Mouse (Mus musculus): Measurements from ENCODE around the gene Ikzf2. TPM values are rescaled to one million over a fixed set of nuclear protein-coding genes. Genes with fewer than 3 reads are reported as not detected.

Gene Ikzf2
- total RNA-seq, 2 experiments from 2014 or later: 3.7 to 4.8 TPM

DNA sequence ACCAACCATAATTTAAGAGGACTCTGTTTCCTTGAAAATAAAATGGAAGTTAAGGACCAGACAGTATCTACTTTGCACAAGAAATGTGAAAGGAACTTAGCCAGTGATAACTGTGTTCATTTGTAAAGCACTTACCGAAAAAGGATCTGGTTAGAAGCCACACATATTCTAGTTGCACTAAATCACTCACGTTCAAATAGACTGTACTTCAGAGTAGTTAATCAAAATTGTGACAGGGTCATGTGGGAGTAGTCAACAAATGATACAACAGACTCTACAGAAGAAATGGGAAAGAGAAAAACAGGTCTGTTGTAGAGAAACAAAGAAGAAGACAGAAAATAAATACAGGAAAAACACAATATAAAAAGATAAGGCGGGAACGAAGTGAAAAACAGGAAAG lies 158.3 kb downstream of the Ikzf2 start:
- no peak for TF ChIP-seq CTCF (IDR thresholded peaks at IDR 0.05)
- DNase-seq (ENCODE audit: extremely low spot score in 1 of 2, low spot score in 2 of 2): no peak
- Histone ChIP-seq H3K4me3 (no peak overlapping the region), H3K27ac (no peak overlapping the region)
- intact Hi-C loops (cut with DNase I): no loop called here

DNA sequence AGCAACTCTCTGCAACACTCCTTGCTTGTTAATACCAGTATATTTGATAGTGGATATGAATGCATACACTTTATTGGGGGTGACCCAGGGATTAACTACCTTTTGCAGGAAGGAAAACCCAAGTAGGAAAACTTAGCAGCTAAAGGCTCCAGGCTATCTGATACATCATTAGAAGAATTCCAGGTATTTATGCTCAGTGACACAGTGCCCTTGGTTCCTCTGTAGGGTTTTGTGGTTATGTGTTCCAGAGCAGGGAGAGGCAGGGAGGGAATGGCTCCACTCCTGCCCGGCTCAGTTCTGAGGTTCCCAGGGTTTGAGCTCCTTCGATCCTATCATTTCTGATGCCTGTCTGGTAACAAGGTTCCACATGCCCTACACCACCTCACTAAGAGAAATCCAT lies 165.4 kb downstream of the Ikzf2 start:
- no peak overlapping the region for H3K27ac ChIP-seq
- no peak for DNase-seq (ENCODE audit: extremely low spot score in 1 of 2, low spot score in 2 of 2)
- TF ChIP-seq CTCF (IDR thresholded peaks at IDR 0.05): no peak
- no peak overlapping the region for H3K4me3 ChIP-seq
- intact Hi-C loops (cut with DNase I): no loop called here

DNA sequence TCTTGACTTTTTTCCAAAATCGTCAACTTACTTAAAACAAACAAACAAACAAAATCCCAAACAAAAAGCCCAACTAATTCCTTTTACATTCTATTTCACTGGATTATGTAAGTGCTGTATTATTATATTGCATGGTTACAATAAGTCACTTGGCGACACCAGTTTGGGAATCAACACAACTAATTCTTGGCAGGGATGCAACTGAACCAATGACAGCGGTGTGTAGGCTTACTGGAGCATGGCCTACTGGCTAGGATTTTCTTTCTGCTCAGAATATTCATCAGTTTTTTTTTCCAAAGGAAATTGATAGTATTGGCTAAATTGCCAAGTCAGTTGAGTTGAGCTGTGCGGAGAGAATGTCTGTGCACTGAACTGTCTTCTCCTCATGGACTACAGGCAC lies 167.7 kb downstream of the Ikzf2 start:
- no peak for TF ChIP-seq CTCF (IDR thresholded peaks at IDR 0.05)
- Histone ChIP-seq H3K4me3 (no peak overlapping the region), H3K27ac (no peak overlapping the region)
- intact Hi-C loops (cut with DNase I): no loop called here
- DNase-seq (ENCODE audit: extremely low spot score in 1 of 2, low spot score in 2 of 2): no peak

DNA sequence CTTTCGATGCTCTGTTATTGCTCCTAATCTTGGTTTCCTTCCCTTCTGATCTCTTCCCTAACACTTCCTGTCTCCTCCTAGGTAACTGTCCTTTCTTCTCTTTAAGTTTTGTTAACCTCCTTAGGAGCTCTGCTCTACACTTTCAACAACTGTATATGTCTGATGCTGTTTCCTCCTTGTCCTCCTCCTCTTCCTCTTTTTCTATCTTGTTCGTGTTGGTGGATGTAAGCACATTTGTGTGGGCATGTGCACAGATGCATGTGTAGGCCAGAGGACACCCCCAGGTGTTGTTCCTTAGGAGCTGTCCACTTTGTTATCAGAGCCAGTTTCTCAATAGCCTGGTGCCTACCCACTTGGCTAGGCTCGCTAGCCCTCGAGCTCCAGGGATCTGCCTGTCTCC lies 169.0 kb downstream of the Ikzf2 start:
- Histone ChIP-seq H3K4me3 (no peak overlapping the region), H3K27ac (no peak overlapping the region)
- no peak for TF ChIP-seq CTCF (IDR thresholded peaks at IDR 0.05)
- DNase-seq (ENCODE audit: extremely low spot score in 1 of 2, low spot score in 2 of 2): no peak
- intact Hi-C loops (cut with DNase I): no loop called here

DNA sequence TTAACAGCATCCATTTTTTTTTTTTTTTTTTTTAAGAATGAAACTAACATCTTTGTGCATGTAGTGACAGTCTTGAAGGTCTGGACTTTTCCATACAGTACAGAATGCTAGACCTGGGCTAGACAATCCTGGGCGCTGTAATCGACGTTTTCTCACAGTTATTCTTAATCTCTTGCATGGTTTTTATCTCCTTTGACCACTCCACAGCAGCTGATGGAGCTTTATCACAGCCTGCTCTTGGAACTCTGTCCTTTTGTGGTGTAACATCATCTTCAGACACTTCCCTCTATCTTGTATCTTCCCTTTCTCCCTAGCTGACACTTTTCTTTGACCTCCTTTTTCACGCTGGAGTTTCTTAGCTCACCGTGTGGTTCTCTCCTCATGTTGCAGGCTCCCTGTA lies 170.9 kb downstream of the Ikzf2 start:
- Histone ChIP-seq H3K4me3 (no peak overlapping the region), H3K27ac (no peak overlapping the region)
- no peak for DNase-seq (ENCODE audit: extremely low spot score in 1 of 2, low spot score in 2 of 2)
- intact Hi-C loops (cut with DNase I): no loop called here
- no peak for TF ChIP-seq CTCF (IDR thresholded peaks at IDR 0.05)

DNA sequence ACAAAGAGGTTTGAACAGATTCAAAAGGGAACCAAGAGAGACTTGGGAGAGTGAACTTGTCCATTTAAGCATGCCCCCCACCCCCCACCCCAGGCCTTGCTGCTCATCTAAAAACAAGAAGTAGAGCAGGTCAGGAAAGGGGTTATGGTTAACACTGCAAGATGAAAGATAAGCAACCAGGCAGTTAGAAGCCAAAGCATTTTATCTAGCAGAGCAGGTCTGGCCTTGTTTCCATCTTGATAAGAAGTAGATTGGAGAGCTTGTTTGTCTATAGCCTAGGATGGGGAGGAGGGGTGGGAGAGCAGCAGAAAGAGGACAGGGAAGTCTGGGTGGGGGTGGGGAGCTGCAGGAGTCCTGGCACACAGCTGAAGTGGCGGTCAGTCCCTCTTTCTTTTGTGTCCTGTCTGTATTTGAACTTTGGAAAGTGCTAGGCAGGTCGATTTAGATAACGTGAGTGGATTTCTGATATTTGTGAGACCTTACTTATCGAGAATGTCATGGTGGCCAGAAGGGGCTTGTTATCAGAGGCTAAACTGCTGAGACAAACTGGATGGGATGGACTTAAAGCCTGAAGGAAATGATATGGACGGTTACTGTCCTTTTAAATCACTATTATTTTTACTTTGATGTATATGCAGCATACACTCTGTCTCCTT lies 173.3 kb downstream of the Ikzf2 start:
- H3K4me3 ChIP-seq: no peak overlapping the region
- intact Hi-C loops (cut with DNase I): no loop called here
- H3K27ac ChIP-seq: no peak overlapping the region
- TF ChIP-seq CTCF (IDR thresholded peaks at IDR 0.05): no peak
- DNase-seq (ENCODE audit: extremely low spot score in 1 of 2, low spot score in 2 of 2): no peak

DNA sequence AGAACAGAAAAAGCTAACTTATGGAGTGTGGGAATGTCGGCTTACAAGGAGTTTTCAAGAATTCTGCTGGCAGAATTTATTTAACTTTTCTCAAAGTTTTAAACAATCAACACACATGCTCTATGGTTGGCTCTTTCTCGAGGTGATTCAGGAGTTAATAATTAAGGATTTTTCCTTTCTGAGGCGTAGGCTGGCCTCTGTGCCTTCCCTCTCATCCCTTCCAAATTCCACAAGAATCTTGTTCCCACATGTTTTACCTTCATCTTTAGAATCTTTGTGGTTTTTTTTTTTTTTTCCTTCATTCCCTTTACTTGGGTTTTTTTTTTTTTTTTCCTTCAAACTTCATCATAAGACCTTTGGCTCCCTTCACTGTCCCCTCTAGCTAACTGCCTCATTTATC lies 178.8 kb downstream of the Ikzf2 start:
- H3K27ac ChIP-seq: no peak overlapping the region
- TF ChIP-seq CTCF (IDR thresholded peaks at IDR 0.05): no peak
- no peak overlapping the region for H3K4me3 ChIP-seq
- intact Hi-C loops (cut with DNase I): no loop called here
- DNase-seq (ENCODE audit: extremely low spot score in 1 of 2, low spot score in 2 of 2): no peak

DNA sequence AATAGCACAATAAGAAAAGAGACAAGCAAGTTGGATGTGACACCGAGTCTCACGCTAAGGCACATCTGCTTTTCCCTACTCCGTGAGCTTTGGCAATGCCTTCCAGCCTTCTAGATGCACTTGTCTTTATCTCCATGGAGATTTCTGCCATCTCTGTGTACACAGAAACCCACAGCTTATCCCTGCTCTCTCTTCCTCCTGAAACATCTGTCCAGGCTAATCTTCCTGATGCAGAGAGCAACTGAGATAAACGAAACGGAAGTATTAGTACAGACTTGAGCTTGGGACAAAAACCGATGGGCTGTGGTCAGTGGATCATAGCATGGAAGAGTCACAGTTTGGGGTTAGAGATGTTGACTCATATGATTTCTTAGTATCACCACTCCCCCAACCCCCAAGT lies 179.5 kb downstream of the Ikzf2 start:
- intact Hi-C loops (cut with DNase I): no loop called here
- no peak overlapping the region for H3K27ac ChIP-seq
- H3K4me3 ChIP-seq: no peak overlapping the region
- TF ChIP-seq CTCF (IDR thresholded peaks at IDR 0.05): no peak
- DNase-seq (ENCODE audit: extremely low spot score in 1 of 2, low spot score in 2 of 2): no peak

DNA sequence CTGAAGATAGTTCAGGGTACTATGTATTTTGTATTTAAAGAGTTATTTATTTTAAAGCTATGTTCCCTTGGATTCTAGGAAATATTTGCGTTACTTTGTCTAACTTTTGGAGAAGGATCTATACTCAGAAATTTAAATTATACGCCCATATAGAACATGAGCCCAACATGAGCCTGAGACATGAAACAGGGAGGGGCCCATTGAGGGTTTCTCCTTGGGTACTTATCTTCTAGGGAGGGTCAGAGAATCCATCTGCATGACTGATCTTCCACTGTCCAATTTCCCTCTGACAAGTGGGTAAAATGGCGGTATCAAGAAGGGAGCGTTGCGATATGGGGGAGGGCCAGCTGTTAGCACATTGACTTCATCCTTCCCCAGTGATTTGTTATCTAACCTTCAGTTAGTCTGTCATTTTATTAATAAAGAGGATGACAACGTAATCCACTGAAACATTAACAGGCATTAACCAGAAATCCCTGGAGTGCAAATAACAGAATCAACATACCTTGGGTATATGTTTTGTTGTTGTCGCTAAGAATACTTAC lies 180.4 kb downstream of the Ikzf2 start:
- no peak for TF ChIP-seq CTCF (IDR thresholded peaks at IDR 0.05)
- H3K4me3 ChIP-seq: no peak overlapping the region
- no peak overlapping the region for H3K27ac ChIP-seq
- DNase-seq (ENCODE audit: extremely low spot score in 1 of 2, low spot score in 2 of 2): no peak
- intact Hi-C loops (cut with DNase I): no loop called here

DNA sequence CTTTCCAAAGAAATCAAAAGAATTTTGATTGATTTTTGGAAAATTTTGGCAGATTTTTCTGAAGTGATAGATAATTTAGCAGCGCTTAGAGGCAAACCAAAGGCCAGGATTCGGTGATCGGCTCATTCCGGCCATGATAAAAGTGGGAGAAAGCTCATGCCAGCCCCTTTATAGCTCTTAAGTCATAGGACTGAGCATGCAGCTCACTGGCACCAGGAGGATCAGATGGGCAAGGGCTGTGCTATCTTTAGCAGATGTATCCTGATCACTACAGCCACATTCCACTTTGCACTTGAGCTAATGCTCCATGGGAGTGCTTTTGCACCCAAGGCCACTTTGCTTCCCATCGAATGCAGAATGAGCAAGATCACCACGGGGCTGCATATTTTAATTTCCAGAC lies 181.0 kb downstream of the Ikzf2 start:
- Histone ChIP-seq H3K27ac (no peak overlapping the region), H3K4me3 (no peak overlapping the region)
- no peak for DNase-seq (ENCODE audit: extremely low spot score in 1 of 2, low spot score in 2 of 2)
- TF ChIP-seq CTCF (IDR thresholded peaks at IDR 0.05): no peak
- intact Hi-C loops (cut with DNase I): no loop called here

DNA sequence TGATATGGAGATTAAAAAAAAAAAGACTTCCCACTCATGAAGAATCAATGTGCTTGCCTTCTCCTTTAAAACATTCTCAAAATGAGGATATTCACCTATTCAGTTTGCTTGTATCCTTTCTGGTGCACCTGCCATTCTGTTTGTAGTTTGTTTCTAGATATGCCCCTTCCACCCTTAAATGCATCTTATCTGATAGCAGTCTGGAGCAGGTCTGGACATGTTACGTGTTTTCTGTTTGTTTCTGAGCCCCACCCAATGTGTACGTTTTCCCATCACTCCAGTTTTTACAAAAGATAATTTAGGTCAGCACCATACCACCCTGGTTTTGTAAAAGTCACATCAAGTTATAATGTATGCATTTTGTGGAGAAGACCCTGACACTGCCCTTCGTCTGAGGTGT lies 186.7 kb downstream of the Ikzf2 start:
- intact Hi-C loops (cut with DNase I): no loop called here
- DNase-seq (ENCODE audit: extremely low spot score in 1 of 2, low spot score in 2 of 2): no peak
- Histone ChIP-seq H3K4me3 (no peak overlapping the region), H3K27ac (no peak overlapping the region)
- TF ChIP-seq CTCF (IDR thresholded peaks at IDR 0.05): no peak

DNA sequence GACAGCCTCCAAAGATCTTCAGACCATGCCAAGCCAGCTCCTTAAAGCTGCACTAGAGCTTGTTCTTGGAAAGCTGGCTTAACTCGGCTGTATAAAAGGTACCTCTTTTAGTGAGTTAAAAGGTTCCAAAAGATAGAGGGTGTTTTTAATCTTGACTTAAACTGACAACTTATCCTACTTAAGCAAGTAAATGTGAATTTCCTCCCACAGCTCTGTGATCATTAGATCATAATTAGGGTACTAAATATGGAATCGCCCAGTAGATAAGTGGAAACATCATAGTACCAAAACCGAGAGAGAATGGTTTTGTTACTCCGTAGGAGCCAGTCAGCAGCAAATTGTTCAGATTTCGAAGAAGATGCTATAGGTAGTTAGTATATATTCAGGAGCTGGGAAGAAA lies 187.4 kb downstream of the Ikzf2 start:
- DNase-seq (ENCODE audit: extremely low spot score in 1 of 2, low spot score in 2 of 2): no peak
- no peak for TF ChIP-seq CTCF (IDR thresholded peaks at IDR 0.05)
- no peak overlapping the region for H3K27ac ChIP-seq
- intact Hi-C loops (cut with DNase I): no loop called here
- no peak overlapping the region for H3K4me3 ChIP-seq

DNA sequence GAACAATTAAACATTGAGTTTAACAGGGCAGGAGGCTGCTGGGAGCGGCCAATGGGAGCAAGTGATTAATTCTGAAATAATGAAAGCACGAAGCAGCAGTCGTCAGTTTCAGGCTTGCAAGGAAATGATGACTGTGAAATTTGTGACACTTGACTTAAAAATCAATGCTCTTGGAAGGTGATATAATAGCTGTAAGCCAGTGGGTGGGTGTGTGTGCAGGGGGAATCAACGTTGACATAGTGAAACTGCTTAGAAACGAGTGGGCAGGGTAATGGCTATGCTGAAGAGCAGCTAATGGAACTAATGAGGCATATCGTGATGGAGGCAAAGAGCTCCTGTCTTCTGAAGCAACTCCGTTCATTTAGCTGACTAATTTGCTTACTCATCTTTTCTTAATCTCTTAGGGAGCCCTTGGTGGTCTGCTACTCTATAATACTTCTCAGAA lies 188.2 kb downstream of the Ikzf2 start:
- intact Hi-C loops (cut with DNase I): no loop called here
- no peak overlapping the region for H3K27ac ChIP-seq

More for the DNA sequence above, 188.2 kb downstream of the Ikzf2 start:
- no peak for DNase-seq (ENCODE audit: extremely low spot score in 1 of 2, low spot score in 2 of 2)
- H3K4me3 ChIP-seq: no peak overlapping the region
- no peak for TF ChIP-seq CTCF (IDR thresholded peaks at IDR 0.05)
